Mouse (Mus musculus) 416B (cell line): ENCODE data around the gene Gm37419.

Source experiments
- DNase-seq: peaks from one replicate; pipeline ENCODE4 v3.0.0; 2011; ENCODE audit warnings: low read depth

The Gm37419 gene

DNA sequence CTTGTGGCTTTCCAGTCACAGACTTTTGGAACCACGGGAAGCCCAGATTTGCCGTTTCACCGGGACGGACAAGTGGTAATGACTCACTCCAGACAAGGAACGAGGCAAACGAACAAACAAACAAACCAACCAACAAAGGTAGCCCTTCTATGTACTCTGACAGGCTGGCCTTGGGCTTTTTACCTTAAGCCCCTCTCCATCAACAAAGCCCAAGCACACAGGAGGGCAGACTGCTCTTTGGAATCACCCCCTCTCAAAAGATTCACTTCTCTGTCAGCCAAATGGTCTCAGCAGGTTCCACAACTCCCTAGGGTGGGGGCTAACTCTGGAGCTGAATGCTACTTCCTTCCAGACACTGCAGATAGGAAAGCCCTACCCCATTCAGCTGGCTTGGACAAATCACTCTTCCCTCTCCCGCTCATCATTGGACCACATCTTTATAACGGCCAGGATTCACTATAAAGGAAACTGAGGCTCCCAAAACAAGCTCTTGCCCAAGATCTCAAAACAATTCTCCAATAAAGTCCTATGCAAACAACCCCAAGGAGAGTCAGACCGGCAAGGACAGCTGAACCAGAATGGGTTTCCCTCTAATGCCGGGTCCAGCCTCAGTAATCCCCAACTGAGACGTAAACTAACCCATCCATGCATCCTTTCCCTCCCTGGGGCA is 7.9 kb upstream of the Gm37419 start:
- no peak for DNase-seq

DNA sequence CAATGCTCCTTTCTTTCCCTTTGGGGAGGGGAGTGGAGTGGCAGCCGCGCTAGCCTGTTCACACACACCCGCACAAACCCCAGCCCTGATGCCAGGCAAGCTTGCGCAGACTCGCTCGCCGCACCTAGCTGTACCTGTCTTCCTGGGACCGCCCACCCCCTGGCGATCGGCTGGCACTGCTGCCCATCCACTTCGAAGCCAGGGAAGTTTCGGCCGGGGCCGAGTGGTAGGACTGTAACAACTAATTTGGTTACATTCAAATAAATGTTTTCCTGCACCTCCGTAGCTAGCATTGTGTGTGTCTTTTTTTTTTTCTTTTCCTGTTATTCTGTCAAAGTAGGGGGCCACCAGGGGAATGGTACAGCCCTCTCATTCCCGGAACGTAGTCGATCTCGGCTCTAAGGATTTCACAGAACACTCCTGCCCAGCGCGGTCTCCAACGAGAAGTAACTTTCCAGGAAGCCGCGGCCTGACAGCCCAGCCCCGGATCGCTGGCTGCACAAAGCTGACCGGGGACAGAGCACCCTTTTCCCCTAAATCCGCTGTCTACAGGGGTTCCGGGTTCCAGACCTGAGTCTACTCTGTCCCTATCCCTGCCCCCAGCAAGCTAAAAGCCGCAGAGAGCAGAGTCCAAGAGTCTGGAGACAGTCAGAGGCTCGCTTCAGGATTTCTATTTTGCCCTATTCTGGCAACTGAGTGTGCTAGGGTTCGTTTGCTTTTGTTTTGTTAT is 7.1 kb upstream of the Gm37419 start:
- no peak for DNase-seq

GRCm38 (mm10) chr16:23981925-23982851 is 6.1 kb upstream of the Gm37419 start:
- DNase-seq, result peak; percentile 65

- DNase-seq, result no peak
These were observed 5.2 kb upstream of the Gm37419 start for GRCm38 (mm10) chr16:23982891-23983588.

- peak; percentile 88 for DNase-seq
These were observed 4.1 kb upstream of the Gm37419 start for GRCm38 (mm10) chr16:23984183-23984582.

DNA sequence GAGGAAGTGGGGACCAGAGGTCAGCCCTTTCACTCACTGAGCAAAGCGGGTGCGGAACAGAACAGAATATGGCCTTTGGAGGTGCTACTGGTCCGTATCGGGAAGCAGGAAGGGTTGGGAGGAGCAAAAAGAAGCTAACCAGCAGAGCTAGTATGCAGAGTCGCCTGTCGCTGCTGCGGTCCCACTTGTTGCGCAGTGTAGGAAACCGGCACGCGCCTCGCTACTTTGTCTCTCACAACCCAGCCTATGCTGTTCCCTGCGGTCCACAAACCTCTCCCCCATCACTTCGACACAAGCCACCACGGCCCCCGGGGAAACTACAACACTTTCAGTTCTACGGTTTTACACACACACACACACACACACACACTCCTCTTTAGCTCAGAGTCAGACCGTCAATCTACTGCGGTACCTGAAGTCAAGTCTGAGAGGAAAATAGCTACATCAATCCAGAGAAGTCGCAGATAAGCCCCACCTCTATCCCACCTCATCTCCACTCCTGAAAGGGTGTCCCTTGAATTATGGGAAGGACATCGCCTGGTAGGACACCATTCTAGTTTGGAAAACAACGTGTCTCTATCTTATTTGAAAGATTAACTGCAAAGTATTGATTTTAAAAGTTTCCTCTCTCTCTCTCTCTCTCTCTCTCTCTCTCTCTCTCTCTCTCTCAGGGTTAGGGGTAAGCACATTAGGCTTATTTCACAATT is 3.4 kb upstream of the Gm37419 start:
- peak; percentile 86 for DNase-seq

DNA sequence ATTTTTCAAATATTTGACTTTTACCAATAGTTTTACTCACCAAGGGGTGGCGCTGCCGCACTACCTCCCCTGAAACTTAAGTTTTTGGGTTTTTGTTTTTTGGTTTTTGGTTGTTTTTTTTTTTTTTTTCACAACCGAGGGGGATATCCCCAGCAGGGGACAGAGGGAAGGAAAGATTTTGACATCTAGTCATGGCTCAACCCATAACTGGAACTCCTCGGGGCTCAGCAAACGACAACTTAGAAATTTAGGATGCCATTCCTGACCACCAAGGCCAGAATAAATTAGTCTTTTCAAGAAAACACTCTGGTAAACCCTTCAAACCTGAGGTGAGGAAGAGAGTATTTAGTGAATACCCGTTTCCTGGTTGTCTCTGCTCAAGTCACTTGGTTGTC is 2.8 kb upstream of the Gm37419 start:
- peak; percentile 89 for DNase-seq

GRCm38 (mm10) chr16:23986176-23986575 is 2.1 kb upstream of the Gm37419 start:
- DNase-seq, result peak; percentile 77

GRCm38 (mm10) chr16:23986871-23987270 is 1.4 kb upstream of the Gm37419 start:
- peak; percentile 64 for DNase-seq

DNA sequence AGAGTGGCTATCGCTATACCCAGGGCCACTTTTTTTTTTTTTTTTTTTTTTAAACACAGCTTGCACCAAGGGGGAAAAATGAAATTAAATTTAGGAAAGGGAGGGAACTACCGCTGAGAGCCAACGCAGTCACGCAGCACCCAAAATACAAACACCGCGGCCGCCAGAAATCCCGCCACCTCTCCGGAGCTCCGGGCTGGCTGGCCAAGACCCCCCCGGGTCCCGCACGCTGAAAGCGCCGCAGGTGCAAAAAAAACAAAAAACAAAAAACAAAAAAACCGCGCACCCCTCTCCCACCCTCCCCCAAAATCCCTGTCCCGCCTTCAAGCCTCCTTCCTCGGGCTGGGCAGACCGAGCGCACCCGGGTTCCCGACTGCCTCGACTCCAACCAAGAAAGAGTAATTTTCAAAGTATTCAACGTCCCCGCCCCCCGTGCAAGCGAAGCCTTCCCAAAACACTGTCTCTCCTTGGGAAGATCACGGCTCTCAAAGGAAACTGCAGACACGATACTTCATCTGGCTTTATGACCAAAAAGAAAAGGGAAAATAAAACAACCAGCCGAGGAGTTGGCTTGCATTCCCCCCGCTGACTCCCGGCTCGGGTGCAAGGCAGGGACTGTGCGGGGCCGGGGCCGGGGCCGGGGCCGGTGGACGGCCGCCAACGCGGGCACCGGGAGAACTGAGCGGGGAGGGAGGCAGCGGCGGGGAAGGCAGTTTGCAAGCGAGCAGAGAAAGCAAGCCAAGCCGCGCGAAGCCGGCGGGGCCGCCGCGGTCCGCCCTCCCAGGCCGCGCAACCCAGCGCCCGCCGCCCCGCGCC is 733 bp upstream of the Gm37419 start:
- DNase-seq, result peak; percentile 44

DNA sequence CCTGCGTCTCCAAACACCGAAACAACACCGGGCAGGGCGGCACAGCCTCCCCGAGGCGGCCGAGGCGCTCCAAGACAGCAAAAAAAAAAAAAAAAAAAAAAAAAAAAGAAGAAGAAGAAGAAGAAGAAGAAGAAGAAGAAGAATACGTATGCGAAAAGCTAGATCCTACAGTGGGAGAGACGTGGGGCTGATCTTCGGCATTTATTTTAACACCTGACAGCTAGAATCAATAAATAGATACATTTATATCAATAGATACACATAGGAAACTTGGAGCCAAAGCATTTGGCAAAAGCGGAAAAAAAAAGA is 171 bp upstream of the Gm37419 start:
- DNase-seq, result no peak

GRCm38 (mm10) chr16:23989209-23990160 is 1.2 kb downstream of the Gm37419 start:
- no peak for DNase-seq

GRCm38 (mm10) chr16:23990161-23990970 is 2.1 kb downstream of the Gm37419 start:
- DNase-seq, result no peak

DNA sequence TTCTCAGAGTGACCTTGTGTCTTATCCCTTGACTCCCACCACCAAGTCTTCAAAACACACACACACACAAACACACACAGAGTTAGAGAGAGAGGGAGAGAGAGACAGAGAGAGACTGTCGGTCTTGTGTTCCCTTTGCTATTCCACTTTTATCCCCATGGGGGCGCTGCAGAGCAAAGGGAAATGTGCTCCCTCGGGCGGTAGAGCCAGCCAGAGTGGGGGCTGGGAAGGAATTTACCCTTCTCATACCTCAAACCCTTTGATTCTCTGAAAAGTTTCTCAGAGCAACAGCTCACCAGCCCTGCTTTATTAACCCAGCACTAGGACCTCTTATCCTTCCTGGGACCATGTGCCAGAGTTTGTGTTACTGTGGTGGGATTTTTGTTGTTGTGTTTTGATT is 2.9 kb downstream of the Gm37419 start:
- DNase-seq, result peak; percentile 80

- no peak for DNase-seq
These were observed 3.7 kb downstream of the Gm37419 start for GRCm38 (mm10) chr16:23991846-23992580.

- no peak for DNase-seq
These were observed 5.4 kb downstream of the Gm37419 start for GRCm38 (mm10) chr16:23993351-23994321.

DNA sequence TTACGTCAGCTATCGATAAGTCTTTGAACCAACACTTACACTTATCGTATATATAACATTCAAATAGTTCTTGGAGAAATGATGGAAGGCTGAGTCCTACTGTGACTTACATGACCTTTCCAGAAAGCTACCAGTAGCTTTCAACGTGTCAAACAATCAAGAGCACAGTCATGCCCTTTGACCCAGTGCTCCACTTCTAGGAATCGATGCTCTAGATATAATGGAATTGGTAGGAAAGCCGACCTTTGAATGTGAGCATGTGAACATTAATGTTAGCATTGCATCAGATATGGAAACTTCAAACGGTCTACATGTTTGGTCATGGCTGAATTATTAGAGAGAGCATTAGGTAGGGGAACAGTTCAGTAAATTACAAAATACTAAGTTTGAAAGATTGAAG is 8.1 kb downstream of the Gm37419 start:
- DNase-seq, result no peak
